Mouse (Mus musculus) hindbrain, embryonic 11.5 days (tissue): ENCODE measurements around the gene Rflnb. TPM values are rescaled to one million over a fixed set of nuclear protein-coding genes. Genes with fewer than 3 reads are reported as not detected.

Source experiments
- ATAC-seq: fragments of 200-750 bp; cut with Nextera tagmentation; 2 replicates; pipeline ENCODE4 v1.8.0; 2017; ENCODE audit warnings: mild to moderate bottlenecking, moderate TSS enrichment, moderate library complexity; ENCODE audit not compliant: low FRiP score
- DNase-seq: peaks from one replicate; pipeline ENCODE4 v3.0.0-alpha.2; 2015; ENCODE audit warnings: low spot score
- H3K27ac ChIP-seq: fragments of 300-500 bp; sonication (generic); 2 replicates; pipeline ENCODE4 v1.5.1; 2014; ENCODE audit warnings: mild to moderate bottlenecking, low read depth, low read length
- H3K27me3 ChIP-seq: fragments of 300-500 bp; sonication (generic); 2 replicates; pipeline ENCODE4 v1.6.1; 2014; ENCODE audit warnings: mild to moderate bottlenecking, low read length, moderate library complexity, mixed read lengths; ENCODE audit not compliant: control insufficient read depth, insufficient read depth
- H3K36me3 ChIP-seq: fragments of 300-500 bp; sonication (generic); 2 replicates; pipeline ENCODE4 v1.6.1; 2014; ENCODE audit warnings: mild to moderate bottlenecking, low read length, moderate library complexity, mixed read lengths; ENCODE audit not compliant: control insufficient read depth, insufficient read depth
- H3K4me1 ChIP-seq: fragments of 300-500 bp; sonication (generic); replicated peaks from 2 replicates; pipeline ENCODE4 v1.6.1; 2014; ENCODE audit warnings: low read length, mixed read lengths; ENCODE audit not compliant: control insufficient read depth, insufficient read depth
- H3K4me2 ChIP-seq: fragments of 300-500 bp; sonication (generic); replicated peaks from 2 replicates; pipeline ENCODE4 v1.6.1; 2014; ENCODE audit warnings: mild to moderate bottlenecking, low read depth, low read length
- H3K4me3 ChIP-seq: fragments of 300-500 bp; sonication (generic); 2 replicates; pipeline ENCODE4 v1.5.1; 2014; ENCODE audit warnings: low read depth, low read length
- H3K9ac ChIP-seq: fragments of 300-500 bp; sonication (generic); 2 replicates; pipeline ENCODE4 v1.6.1; 2014; ENCODE audit warnings: low read depth, low read length
- H3K9me3 ChIP-seq: fragments of 300-500 bp; sonication (generic); 2 replicates; pipeline ENCODE4 v1.6.1; 2016; ENCODE audit warnings: low read length; ENCODE audit not compliant: control insufficient read depth
- WGBS: fragments of 180-500 bp; shearing (Covaris S2); extraction: QIAGEN DNeasy Blood & Tissue Kit; methylation state at CpG from one replicate; pipeline ENCODE4 v1.1.7; 2014; 5-methylcytosine and 5-hydroxymethylcytosine counted together
- polyA plus RNA-seq: library from polyadenylated mRNA; unstranded; fragments of >200 nt; fragmentation: Nextera tagmentation; extraction: Ambion mirVana; gene quantifications from 2 replicates; pipeline ENCODE4 v1.2.1, GENCODE M21; 2014

Rflnb gene
- polyA plus RNA-seq, 1 experiment from 2014 or later, result 12.9 TPM

- no peak overlapping the region for H3K4me3 ChIP-seq
- H3K9ac ChIP-seq, result no peak overlapping the region
- no peak overlapping the region for H3K4me2 ChIP-seq
- 85% methylated on average over 4 of the region's 4 CpGs for WGBS
- no peaks in the 10 kb centered on the region for H3K4me1 ChIP-seq
- no peaks in the 10 kb centered on the region for H3K9me3 ChIP-seq
- H3K36me3 ChIP-seq, result no peaks in the 10 kb centered on the region
- DNase-seq, result no peak
- H3K27me3 ChIP-seq, result no peaks in the 10 kb centered on the region
- H3K27ac ChIP-seq, result no peak overlapping the region
- ATAC-seq, result no peak
Observed at GRCm38 (mm10) chr11:76040761-76041376, 13.3 kb upstream of the Rflnb start.

- Histone ChIP-seq H3K4me3 (no peak overlapping the region), H3K27me3 (no peaks in the 10 kb centered on the region), H3K4me2 (no peak overlapping the region), H3K4me1 (no peaks in the 10 kb centered on the region), H3K27ac (no peak overlapping the region), H3K9me3 (no peaks in the 10 kb centered on the region), H3K36me3 (no peaks in the 10 kb centered on the region), H3K9ac (no peak overlapping the region)
- no peak for DNase-seq
- 89% methylated on average over 8 of the region's 8 CpGs for WGBS
- ATAC-seq, result no peak
Observed at GRCm38 (mm10) chr11:76040106-76040505, 12.5 kb upstream of the Rflnb start.

GRCm38 (mm10) chr11:76039271-76040053, 11.9 kb upstream of the Rflnb start:
- whole genome bisulfite sequencing, result 84% methylated on average over 3 of the region's 3 CpGs
- H3K27me3 ChIP-seq, result no peaks in the 10 kb centered on the region
- H3K27ac ChIP-seq, result no peak overlapping the region
- ATAC-seq (no peak), DNase-seq (no peak)
- no peaks in the 10 kb centered on the region for H3K4me1 ChIP-seq
- H3K4me3 ChIP-seq, result no peak overlapping the region
- no peak overlapping the region for H3K9ac ChIP-seq
- no peaks in the 10 kb centered on the region for H3K9me3 ChIP-seq
- no peaks in the 10 kb centered on the region for H3K36me3 ChIP-seq
- no peak overlapping the region for H3K4me2 ChIP-seq

GRCm38 (mm10) chr11:76037581-76038294, 10.2 kb upstream of the Rflnb start:
- no peaks in the 10 kb centered on the region for H3K4me1 ChIP-seq
- H3K27me3 ChIP-seq, result no peaks in the 10 kb centered on the region
- no peaks in the 10 kb centered on the region for H3K9me3 ChIP-seq
- no peak overlapping the region for H3K27ac ChIP-seq
- no peak overlapping the region for H3K4me2 ChIP-seq
- no peaks in the 10 kb centered on the region for H3K36me3 ChIP-seq
- no peak overlapping the region for H3K9ac ChIP-seq
- H3K4me3 ChIP-seq, result no peak overlapping the region
- ATAC-seq (no peak), DNase-seq (no peak)
- WGBS, result 47% methylated on average over 6 of the region's 6 CpGs

- Histone ChIP-seq H3K4me2 (no peak overlapping the region), H3K9me3 (no peaks in the 10 kb centered on the region), H3K27ac (no peak overlapping the region), H3K9ac (no peak overlapping the region), H3K4me1 (no peaks in the 10 kb centered on the region), H3K36me3 (no peaks in the 10 kb centered on the region), H3K4me3 (no peak overlapping the region), H3K27me3 (no peaks in the 10 kb centered on the region)
- ATAC-seq, result no peak
- no peak for DNase-seq
- 88% methylated on average over 8 of the region's 8 CpGs for WGBS
Observed at GRCm38 (mm10) chr11:76035182-76035581, 7.6 kb upstream of the Rflnb start.

- Histone ChIP-seq H3K4me3 (no peak overlapping the region), H3K4me1 (no peaks in the 10 kb centered on the region), H3K9ac (no peak overlapping the region), H3K9me3 (no peaks in the 10 kb centered on the region), H3K27me3 (0 out of 2 replicates have a peak, but pooled peaks cover 3% of the 10 kb centered on the region), H3K27ac (no peak overlapping the region), H3K4me2 (no peak overlapping the region), H3K36me3 (no peaks in the 10 kb centered on the region)
- WGBS, result 70% methylated on average over 4 of the region's 4 CpGs
- no peak for ATAC-seq
- DNase-seq, result no peak
Observed at GRCm38 (mm10) chr11:76033836-76034235, 6.3 kb upstream of the Rflnb start.

GRCm38 (mm10) chr11:76033359-76033758, 5.8 kb upstream of the Rflnb start:
- WGBS, result 85% methylated on average over 6 of the region's 6 CpGs
- H3K4me1 ChIP-seq, result no peaks in the 10 kb centered on the region
- no peak overlapping the region for H3K4me3 ChIP-seq
- 0 out of 2 replicates have a peak, but pooled peaks cover 3% of the 10 kb centered on the region for H3K27me3 ChIP-seq
- no peaks in the 10 kb centered on the region for H3K36me3 ChIP-seq
- no peak overlapping the region for H3K27ac ChIP-seq
- H3K9ac ChIP-seq, result no peak overlapping the region
- H3K4me2 ChIP-seq, result no peak overlapping the region
- H3K9me3 ChIP-seq, result no peaks in the 10 kb centered on the region
- no peak for DNase-seq
- ATAC-seq, result no peak

- Histone ChIP-seq H3K4me3 (peak overlapping the region; percentile 60), H3K27me3 (0 out of 2 replicates have a peak, but pooled peaks cover 3% of the 10 kb centered on the region), H3K4me1 (peaks cover 9% of the 10 kb centered on the region), H3K9me3 (no peaks in the 10 kb centered on the region), H3K36me3 (no peaks in the 10 kb centered on the region), H3K27ac (peak overlapping the region; percentile 20; the same call in 1 of the 2 replicates), H3K4me2 (peak overlapping the region; percentile 88), H3K9ac (peak overlapping the region; percentile 69)
- peak; percentile 45 for DNase-seq
- WGBS, result 3% methylated on average over 10 of the region's 14 CpGs
- peak; percentile 57; the same call in 1 of the 2 replicates for ATAC-seq
Observed at GRCm38 (mm10) chr11:76028072-76028465, 487 bp upstream of the Rflnb start.
